Mouse (Mus musculus) cerebellum, postnatal 36 days (tissue): ENCODE measurements at regions not wholly inside any gene's neighbourhood (a gene's known extent, or its start where the extent isn't known, plus 50 kb on each side); places are given as distances from the start of the nearest gene placed in this dataset.

Source experiments
- DNase-seq, 2 experiments: peaks; one replicate each; pipeline ENCODE4 v3.0.0; 2021 to 2022; ENCODE audit warnings: mixed read lengths in 2 of 2

DNA sequence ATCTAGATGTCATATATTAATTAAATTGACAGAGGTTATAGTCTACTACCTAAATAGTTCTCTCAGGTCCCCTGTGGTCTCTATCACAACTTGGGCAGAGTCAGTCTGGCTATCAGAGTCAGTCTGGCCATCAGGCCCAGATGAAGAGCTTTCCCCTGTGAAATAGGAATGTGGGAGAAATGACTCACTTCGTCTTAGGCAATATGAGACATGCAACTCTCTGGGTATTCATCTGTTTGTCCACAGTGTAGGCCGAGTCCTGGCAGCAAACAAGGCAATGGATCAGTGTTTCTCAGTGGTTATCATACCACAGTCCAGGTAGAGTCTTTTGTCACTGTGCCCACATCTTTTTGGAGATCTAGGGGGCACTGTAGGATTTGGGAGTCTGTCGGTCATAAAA, 156.0 kb downstream of the Gm10260 start:
- DNase-seq, result no peak

GRCm38 (mm10) chr13:97601135-97601730, 159.2 kb downstream of the Gm10260 start:
- no peak for DNase-seq

DNA sequence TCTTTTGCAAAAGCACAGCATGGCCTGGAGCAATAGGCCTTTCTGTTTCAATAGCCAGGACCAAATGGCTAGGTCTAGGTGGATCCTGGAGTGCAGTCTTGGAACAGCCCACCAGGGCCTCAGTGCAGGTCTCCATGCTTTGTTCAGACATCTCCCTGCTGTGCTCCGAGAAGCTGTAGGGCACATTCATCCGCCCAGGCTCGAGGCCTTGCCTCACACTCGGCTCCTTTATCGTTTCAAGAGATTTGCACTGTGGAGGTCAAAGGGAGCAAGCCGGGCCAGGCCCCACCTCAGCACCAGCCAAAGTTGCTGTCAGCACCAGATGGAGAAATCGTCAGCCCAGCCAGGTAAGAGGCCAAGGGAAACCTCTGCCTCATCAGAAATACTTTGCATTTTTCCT, 160.3 kb downstream of the Gm10260 start:
- DNase-seq, result no peak

GRCm38 (mm10) chr13:97598507-97599431, 161.7 kb downstream of the Gm10260 start:
- no peak for DNase-seq

GRCm38 (mm10) chr13:97594851-97595250, 165.6 kb downstream of the Gm10260 start:
- DNase-seq, result no peak

DNA sequence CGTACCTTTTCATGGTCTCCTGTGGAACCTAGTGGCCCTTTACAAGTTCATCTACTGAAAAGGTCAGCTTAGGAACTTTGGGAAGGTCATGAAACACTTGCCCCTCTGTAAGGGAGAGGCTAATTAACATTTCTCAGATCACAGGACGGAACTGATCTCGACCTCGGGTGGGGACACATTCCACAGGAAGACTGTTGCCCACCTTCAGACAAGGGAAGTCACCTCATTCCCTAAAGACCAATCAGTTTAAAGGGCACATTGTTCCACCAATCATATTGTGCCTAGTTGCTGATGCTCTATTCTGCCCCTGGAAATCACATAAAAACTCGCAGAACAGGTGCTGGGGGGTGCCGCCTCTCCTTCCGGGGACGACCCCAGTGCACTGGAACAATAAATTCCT, 170.8 kb downstream of the Gm10260 start:
- no peak for DNase-seq

DNA sequence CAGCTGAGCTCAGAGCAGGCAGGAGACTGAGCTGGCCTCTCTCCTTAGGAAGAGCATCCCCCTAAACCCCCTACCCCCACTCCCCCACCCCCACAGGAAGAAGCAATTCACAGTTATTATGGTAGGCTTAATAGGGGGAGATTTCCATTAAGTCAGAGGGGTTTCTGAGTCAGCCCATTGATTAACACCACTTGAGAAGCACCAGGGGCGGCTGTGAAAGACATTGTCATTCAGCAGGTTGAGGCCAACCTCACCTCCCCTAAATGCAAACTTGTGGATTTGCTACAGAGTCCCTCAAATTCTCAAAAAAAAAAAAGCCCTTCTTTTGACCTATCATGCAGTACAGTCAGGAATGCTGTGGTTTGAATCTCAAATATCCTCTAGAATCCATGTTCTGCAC, 172.3 kb downstream of the Gm10260 start:
- no peak for DNase-seq

GRCm38 (mm10) chr13:97587088-97587487, 173.3 kb downstream of the Gm10260 start:
- DNase-seq, result no peak

- no peak for DNase-seq
These were observed 176.4 kb downstream of the Gm10260 start for GRCm38 (mm10) chr13:97584045-97584444.

- DNase-seq, result no peak
These were observed 179.1 kb downstream of the Gm10260 start for GRCm38 (mm10) chr13:97581380-97581779.

- DNase-seq, result no peak
These were observed 180.1 kb downstream of the Gm10260 start for GRCm38 (mm10) chr13:97580241-97580874.

GRCm38 (mm10) chr13:97578595-97578994, 181.8 kb downstream of the Gm10260 start:
- no peak for DNase-seq

GRCm38 (mm10) chr13:97577081-97577785, 183.2 kb downstream of the Gm10260 start:
- no peak for DNase-seq

- DNase-seq, result no peak
These were observed 186.8 kb downstream of the Gm10260 start for GRCm38 (mm10) chr13:97573601-97574000.

DNA sequence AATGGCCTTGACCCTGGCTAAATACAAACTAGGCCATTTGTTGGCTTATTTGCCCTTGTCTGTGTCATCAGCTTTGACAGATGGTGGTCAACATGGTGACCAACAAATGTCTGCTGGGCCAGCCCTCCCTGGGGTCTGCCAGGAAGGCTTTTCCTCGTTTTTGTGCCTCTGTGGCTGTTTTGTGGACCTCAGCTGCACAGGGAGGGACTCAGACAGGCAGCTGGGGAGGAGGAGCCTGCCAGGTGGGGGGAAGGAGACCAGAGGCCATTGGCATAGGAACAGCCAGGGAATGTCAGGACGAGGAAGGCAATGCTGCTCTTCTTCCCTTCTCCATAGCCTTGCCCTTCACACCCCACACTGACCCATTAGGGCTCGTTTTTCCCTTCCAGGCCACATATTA, 188.1 kb downstream of the Gm10260 start:
- no peak for DNase-seq

- no peak for DNase-seq
These were observed 190.4 kb downstream of the Gm10260 start for GRCm38 (mm10) chr13:97570009-97570408.

- DNase-seq, result no peak
These were observed 192.8 kb downstream of the Gm10260 start for GRCm38 (mm10) chr13:97567632-97568031.

DNA sequence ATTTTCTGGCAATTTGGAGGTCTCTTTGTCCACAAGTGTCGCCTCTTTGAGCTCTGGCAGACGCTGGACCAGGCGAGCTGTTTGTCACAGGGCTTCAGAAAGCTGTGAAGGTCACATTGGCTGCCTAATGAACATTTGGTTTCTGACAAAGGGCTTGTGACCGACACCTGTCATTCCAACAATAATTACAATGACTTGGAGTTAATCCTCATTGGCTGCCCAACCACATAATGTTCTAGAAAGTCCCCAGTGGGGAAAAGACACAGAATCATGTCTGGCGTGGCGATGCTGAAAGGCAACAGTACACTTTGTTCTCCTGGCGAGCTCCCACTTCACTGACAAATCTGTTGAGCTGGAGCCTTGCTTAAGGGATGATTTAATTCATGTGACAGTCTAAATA, 194.4 kb downstream of the Gm10260 start:
- DNase-seq, result no peak

GRCm38 (mm10) chr13:97562241-97562640, 198.2 kb downstream of the Gm10260 start:
- no peak for DNase-seq

DNA sequence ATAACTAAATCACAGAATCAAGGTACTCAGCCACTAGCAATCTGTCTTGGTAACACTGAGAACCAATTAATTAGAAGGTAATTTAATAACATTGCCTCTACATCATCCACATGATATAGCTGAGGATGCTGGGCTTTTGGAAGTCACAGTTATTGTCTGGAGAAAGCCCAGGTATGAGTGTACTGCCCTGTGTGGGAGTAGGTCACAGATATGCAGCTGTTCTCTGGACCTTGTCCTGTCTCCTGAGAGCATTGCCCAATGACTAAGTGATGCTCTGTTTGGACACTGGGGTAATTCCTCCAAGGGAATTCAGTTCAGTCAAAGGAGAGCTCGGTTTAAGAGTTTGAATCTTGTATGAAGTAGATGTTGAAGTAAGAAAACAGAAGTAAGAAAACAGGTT, 199.6 kb downstream of the Gm10260 start:
- DNase-seq, result no peak

GRCm38 (mm10) chr13:97559611-97560385, 200.6 kb downstream of the Gm10260 start:
- DNase-seq, result peak; percentile 46 to 60

- no peak for DNase-seq
These were observed 201.5 kb downstream of the Gm10260 start for GRCm38 (mm10) chr13:97558884-97559283.
